ENCODE assay signal across 26 mouse cellular contexts in the genomic region with DNA sequence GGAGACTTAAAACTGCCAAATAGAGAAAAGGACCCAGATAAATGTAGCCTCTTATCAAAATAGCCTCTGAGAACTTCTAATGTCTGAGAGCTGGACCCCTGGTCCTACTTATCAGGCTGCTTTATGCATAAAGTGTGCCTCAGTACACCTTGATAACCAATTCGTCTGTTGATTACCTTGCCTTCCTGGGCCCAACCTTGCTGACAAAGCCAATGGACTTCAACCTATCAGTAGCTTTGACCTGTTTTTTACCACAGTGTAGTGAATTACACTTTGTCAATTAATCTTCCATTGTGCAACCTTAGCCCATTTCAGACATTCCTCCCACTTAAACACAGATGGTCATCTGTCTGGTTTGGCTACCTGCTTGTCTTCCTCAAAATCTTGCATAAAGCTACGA. TPM values are rescaled to one million over a fixed set of nuclear protein-coding genes. Genes with fewer than 3 reads are reported as not detected.
DNase-seq lines count a peak whose midpoint lies in the region; ATAC-seq and TF ChIP-seq lines count a peak whose summit lies in the region.
"Had no signal": no experiment of that assay in that cellular context is flagged by ENCODE, and none has a peak within 500 bp of the region (broad histone marks: within the 10 kb centered on the region; RNA-seq: fewer than 3 reads in every experiment).

No protein-coding gene starts in this region.

- DNase-seq in heart, adult 11 months = peak; percentile 19
- DNase-seq in heart, postnatal 36 days = no peak
- no peak for DNase-seq in layer of hippocampus, adult 9-11 months
- no peak for DNase-seq in thymus, postnatal 36 days
- DNase-seq: adrenal gland, adult 8-10 months; adrenal gland, postnatal 14 days; adrenal gland, postnatal 36 days; B cell, adult 2 months; cerebellum, adult 11-12 months; cerebellum, adult 2 months; cerebellum, adult 9-10 months; cerebellum, postnatal 10 days; cerebellum, postnatal 25 days had no signal

- no peak overlapping the region for H3K4me2 ChIP-seq in intestine, embryonic 16.5 days (ENCODE audit: low read depth, low read length)
- H3K4me2 ChIP-seq: embryonic facial prominence, embryonic 12.5 days; forebrain, embryonic 12.5 days had no signal

- WGBS in intestine, embryonic 16.5 days = 71% methylated on average over 2 of the region's 2 CpGs
- WGBS in small intestine, adult 2 months = 54% methylated on average over 2 of the region's 2 CpGs

- ATAC-seq in intestine, embryonic 16.5 days = peak; percentile 92
- ATAC-seq: activated CD4-positive, CD25-positive, alpha-beta regulatory T cell, adult 4 months; CD4-positive, CD25-positive, alpha-beta regulatory T cell, adult 4 months; forebrain, embryonic 14.5 days; forebrain, embryonic 16.5 days; Patski had no signal

- TF ChIP-seq POLR2A in small intestine, adult 2 months (IDR thresholded peaks at IDR 0.05; ENCODE audit: low read depth, low read length) = no peak

- H3K36me3 ChIP-seq in intestine, embryonic 16.5 days (ENCODE audit: control insufficient read depth, insufficient read depth, low read length) = no peaks in the 10 kb centered on the region
- H3K36me3 ChIP-seq in small intestine, adult 2 months (ENCODE audit: control insufficient read depth, insufficient read depth, low read length) = no peaks in the 10 kb centered on the region
- H3K36me3 ChIP-seq: embryonic facial prominence, embryonic 10.5 days; embryonic facial prominence, embryonic 12.5 days; forebrain, embryonic 10.5 days; forebrain, embryonic 12.5 days; G1E had no signal

- H3K4me1 ChIP-seq in intestine, embryonic 16.5 days (ENCODE audit: control insufficient read depth, insufficient read depth, low read length) = no peaks in the 10 kb centered on the region
- peaks cover 2% of the 10 kb centered on the region; the same call in 1 of the 2 replicates for H3K4me1 ChIP-seq in small intestine, adult 2 months (ENCODE audit: control insufficient read depth, insufficient read depth, insufficient read length, low read length)
- H3K4me1 ChIP-seq: embryonic facial prominence, embryonic 10.5 days; embryonic facial prominence, embryonic 12.5 days; forebrain, embryonic 10.5 days; forebrain, embryonic 12.5 days had no signal

- no peak for TF ChIP-seq CTCF in small intestine, adult 2 months (IDR thresholded peaks at IDR 0.05; ENCODE audit: extremely low read depth, insufficient read length, insufficient replicate concordance, low read depth, low read length)

- H3K4me3 ChIP-seq in intestine, embryonic 16.5 days (ENCODE audit: low read length) = no peak overlapping the region
- no peak overlapping the region for H3K4me3 ChIP-seq in small intestine, adult 2 months (ENCODE audit: low read depth, low read length)
- H3K4me3 ChIP-seq: embryonic facial prominence, embryonic 10.5 days; embryonic facial prominence, embryonic 12.5 days; forebrain, embryonic 10.5 days; forebrain, embryonic 12.5 days had no signal

- intact Hi-C loops in heart, postnatal 36 days (cut with DNase I) = no loop called here

- no peak overlapping the region for H3K27ac ChIP-seq in intestine, embryonic 16.5 days (ENCODE audit: low read length)
- 0 out of 2 replicates have a peak overlapping the region, but pooled peaks have one; percentile 11 for H3K27ac ChIP-seq in small intestine, adult 2 months (ENCODE audit: insufficient read depth, low read depth, low read length)
- H3K27ac ChIP-seq: embryonic facial prominence, embryonic 10.5 days; embryonic facial prominence, embryonic 12.5 days; forebrain, embryonic 10.5 days; forebrain, embryonic 12.5 days had no signal

- no peaks in the 10 kb centered on the region for H3K27me3 ChIP-seq in intestine, embryonic 16.5 days (replicated peaks; ENCODE audit: control insufficient read depth, insufficient read depth, low read length)
- H3K27me3 ChIP-seq in small intestine, adult 2 months (ENCODE audit: control insufficient read depth, insufficient read depth, low read length) = no peaks in the 10 kb centered on the region
- H3K27me3 ChIP-seq: CH12.LX; embryonic facial prominence, embryonic 12.5 days; forebrain, embryonic 12.5 days had no signal

- no peak overlapping the region for H3K9ac ChIP-seq in intestine, embryonic 16.5 days (ENCODE audit: low read depth, low read length)
- H3K9ac ChIP-seq: embryonic facial prominence, embryonic 12.5 days; forebrain, embryonic 12.5 days had no signal

- H3K9me3 ChIP-seq in intestine, embryonic 16.5 days (ENCODE audit: control insufficient read depth, low read length) = no peaks in the 10 kb centered on the region
- H3K9me3 ChIP-seq: embryonic facial prominence, embryonic 10.5 days; embryonic facial prominence, embryonic 12.5 days; forebrain, embryonic 10.5 days; forebrain, embryonic 12.5 days; G1E had no signal

RNA-seq across cellular contexts. Expression of a gene that starts 24.1 kb away (rescaled TPM):
- total RNA-seq in heart, postnatal 36 days (2021) = 1 to 10 TPM in 1 of 2 experiments, under 1 TPM in 1; 0.50 to 1.2 TPM
- polyA plus RNA-seq in intestine, embryonic 16.5 days (2015; fragmentation: Nextera tagmentation; extraction: Ambion mirVana) = 14.2 and 16.1 TPM in 2 replicates
- 2.9 and 4.4 TPM in 2 replicates for polyA plus RNA-seq in small intestine, adult 2 months (2012; rRNA removed)
- total RNA-seq: CH12.LX had no signal
- polyA plus RNA-seq: CD4-positive, CD25-positive, alpha-beta regulatory T cell, adult 4 months; forebrain, embryonic 10.5 days; forebrain, embryonic 12.5 days; G1E; Patski had no signal

RNA-seq across cellular contexts. Expression of a gene that starts 51.6 kb away (rescaled TPM):
- under 1 TPM; 0.16 to 0.36 TPM for total RNA-seq in heart, postnatal 36 days (2021)
- polyA plus RNA-seq in intestine, embryonic 16.5 days (2015; fragmentation: Nextera tagmentation; extraction: Ambion mirVana) = 4.6 and 5.4 TPM in 2 replicates
- polyA plus RNA-seq in small intestine, adult 2 months (2012; rRNA removed) = not detected in 2 replicates
- total RNA-seq: CH12.LX had no signal
- polyA plus RNA-seq: activated CD4-positive, CD25-positive, alpha-beta regulatory T cell, adult 4 months; CD4-positive, CD25-positive, alpha-beta regulatory T cell, adult 4 months; G1E; Patski had no signal
